Mouse (Mus musculus): ENCODE data around the gene Mfap1a.

GRCm38 (mm10) chr2:121448136-121448535, 58.3 kb downstream of the Mfap1a start:
- TF ChIP-seq CTCF (conservative IDR thresholded peaks at IDR 0.05; ENCODE audit: insufficient read depth, insufficient read length, low read depth, low read length) = no peak
- TF ChIP-seq POLR2A (IDR thresholded peaks at IDR 0.05; ENCODE audit: low read depth, low read length) = no peak
